Mouse (Mus musculus): ENCODE measurements around the gene Rsph6a.
A peak's percentile ranks its signal among the peaks of the same experiment; 100 is the strongest.
"Not testable (repeated sequence)": the region's sequence is repeated elsewhere in the genome, so short reads cannot be mapped to it uniquely, and the experiment has no call there.

The Rsph6a gene

GRCm38 (mm10) chr7:19046286-19047069 is 8.0 kb upstream of the Rsph6a start:
- peak in 1 of 2 experiments; percentile 42 for DNase-seq (ENCODE audit: low spot score in 2 of 2)

- DNase-seq (ENCODE audit: low spot score in 2 of 2), result no peak
These were observed 6.4 kb upstream of the Rsph6a start for GRCm38 (mm10) chr7:19048006-19048527.

- no peak for DNase-seq (ENCODE audit: low spot score in 2 of 2)
These were observed 5.2 kb upstream of the Rsph6a start for GRCm38 (mm10) chr7:19049252-19049651.

GRCm38 (mm10) chr7:19050172-19050571 is 4.3 kb upstream of the Rsph6a start:
- no peak for DNase-seq (ENCODE audit: low spot score in 2 of 2)

- no peak for DNase-seq (ENCODE audit: low spot score in 2 of 2)
These were observed 3.3 kb upstream of the Rsph6a start for GRCm38 (mm10) chr7:19051161-19051560.

GRCm38 (mm10) chr7:19052345-19053135 is 1.9 kb upstream of the Rsph6a start:
- no peak for DNase-seq (ENCODE audit: low spot score in 2 of 2)

- no peak for DNase-seq (ENCODE audit: low spot score in 2 of 2)
These were observed 1.4 kb upstream of the Rsph6a start for GRCm38 (mm10) chr7:19053136-19053532.

- no peak for DNase-seq (ENCODE audit: low spot score in 2 of 2)
These were observed 237 bp downstream of the Rsph6a start for GRCm38 (mm10) chr7:19054777-19055076.

- no peak for DNase-seq (ENCODE audit: low spot score in 2 of 2)
These were observed 618 bp downstream of the Rsph6a start for GRCm38 (mm10) chr7:19055108-19055507.

- no peak for DNase-seq (ENCODE audit: low spot score in 2 of 2)
These were observed 2.9 kb downstream of the Rsph6a start for GRCm38 (mm10) chr7:19057405-19057804.

GRCm38 (mm10) chr7:19065896-19066295 is 11.4 kb downstream of the Rsph6a start:
- no peak for DNase-seq (ENCODE audit: low spot score in 2 of 2)

GRCm38 (mm10) chr7:19067063-19067462 is 12.6 kb downstream of the Rsph6a start:
- DNase-seq (ENCODE audit: low spot score in 2 of 2), result no peak

- DNase-seq (ENCODE audit: low spot score in 2 of 2), result no peak
These were observed 13.4 kb downstream of the Rsph6a start for GRCm38 (mm10) chr7:19067935-19068334.

GRCm38 (mm10) chr7:19068707-19069106 is 14.2 kb downstream of the Rsph6a start:
- peak in 1 of 2 experiments; percentile 78 for DNase-seq (ENCODE audit: low spot score in 2 of 2)

- DNase-seq (ENCODE audit: low spot score in 2 of 2), result no peak
These were observed 15.0 kb downstream of the Rsph6a start for GRCm38 (mm10) chr7:19069500-19069899.

- DNase-seq (ENCODE audit: low spot score in 2 of 2), result not testable (repeated sequence)
These were observed 16.5 kb downstream of the Rsph6a start for GRCm38 (mm10) chr7:19071024-19071423.

GRCm38 (mm10) chr7:19073504-19073903 is 19.0 kb downstream of the Rsph6a start:
- DNase-seq (ENCODE audit: low spot score in 2 of 2), result no peak

- DNase-seq (ENCODE audit: low spot score in 2 of 2), result no peak
These were observed 20.0 kb downstream of the Rsph6a start for GRCm38 (mm10) chr7:19074494-19074893.

GRCm38 (mm10) chr7:19075231-19075630 is 20.7 kb downstream of the Rsph6a start:
- no peak for DNase-seq (ENCODE audit: low spot score in 2 of 2)

- peak; percentile 89 to 94 for DNase-seq (ENCODE audit: low spot score in 2 of 2)
These were observed 21.5 kb downstream of the Rsph6a start, which contains the start of gene Dmwd for GRCm38 (mm10) chr7:19075723-19076585. Gene Dmwd, plus strand, starts transcription at chr7:19076227.

GRCm38 (mm10) chr7:19076586-19076991 is 22.1 kb downstream of the Rsph6a start:
- DNase-seq (ENCODE audit: low spot score in 2 of 2), result no peak

- no peak for DNase-seq (ENCODE audit: low spot score in 2 of 2)
These were observed 23.3 kb downstream of the Rsph6a start for GRCm38 (mm10) chr7:19077761-19078160.

Data from cerebellum, postnatal 4 days (tissue).